Mouse (Mus musculus) hindbrain, embryonic 12.5 days (tissue): ENCODE data around the gene Tril. TPM values are rescaled to one million over a fixed set of nuclear protein-coding genes. Genes with fewer than 3 reads are reported as not detected.

ENCODE experiments used
- ATAC-seq: fragments of 200-750 bp; cut with Nextera tagmentation; 2 replicates; pipeline ENCODE4 v1.8.0; 2017; ENCODE audit warnings: moderate TSS enrichment; ENCODE audit not compliant: low FRiP score
- H3K27ac ChIP-seq: fragments of 300-500 bp; sonication (generic); 2 replicates; pipeline ENCODE4 v1.5.1; 2016; ENCODE audit warnings: mild to moderate bottlenecking
- H3K27me3 ChIP-seq: fragments of 300-500 bp; sonication (generic); 2 replicates; pipeline ENCODE4 v1.6.1; 2016; ENCODE audit warnings: mild to moderate bottlenecking
- H3K36me3 ChIP-seq: fragments of 300-500 bp; sonication (generic); 2 replicates; pipeline ENCODE4 v1.6.1; 2016; ENCODE audit warnings: mild to moderate bottlenecking
- H3K4me1 ChIP-seq: fragments of 300-500 bp; sonication (generic); 2 replicates; pipeline ENCODE4 v1.6.1; 2016
- H3K4me2 ChIP-seq: fragments of 300-500 bp; sonication (generic); replicated peaks from 2 replicates; pipeline ENCODE4 v1.6.1; 2016; ENCODE audit warnings: mild to moderate bottlenecking
- H3K4me3 ChIP-seq: fragments of 300-500 bp; sonication (generic); 2 replicates; pipeline ENCODE4 v1.5.1; 2016; ENCODE audit warnings: mild to moderate bottlenecking
- H3K9ac ChIP-seq: fragments of 300-500 bp; sonication (generic); 2 replicates; pipeline ENCODE4 v1.6.1; 2016; ENCODE audit warnings: mild to moderate bottlenecking, moderate library complexity
- H3K9me3 ChIP-seq: fragments of 300-500 bp; sonication (generic); replicated peaks from 2 replicates; pipeline ENCODE4 v1.6.1; 2016; ENCODE audit warnings: mild to moderate bottlenecking
- WGBS: fragments of 180-500 bp; shearing (Covaris S2); methylation state at CpG from one replicate; pipeline ENCODE4 v1.1.7; 2016; 5-methylcytosine and 5-hydroxymethylcytosine counted together
- polyA plus RNA-seq: library from polyadenylated mRNA; unstranded; fragments of >200 nt; fragmentation: Nextera tagmentation; extraction: Ambion mirVana; gene quantifications from 2 replicates; pipeline ENCODE4 v1.2.1, GENCODE M21; 2016

The Tril gene
- polyA plus RNA-seq, 1 experiment from 2014 or later = 38.8 TPM

- Histone ChIP-seq H3K27me3 (no peaks in the 10 kb centered on the region; the same call in 1 of the 2 replicates), H3K4me2 (no peak overlapping the region), H3K9me3 (no peaks in the 10 kb centered on the region), H3K36me3 (no peaks in the 10 kb centered on the region), H3K9ac (no peak overlapping the region), H3K4me1 (peaks cover 17% of the 10 kb centered on the region), H3K4me3 (no peak overlapping the region), H3K27ac (no peak overlapping the region)
- 98% methylated on average over 4 of the region's 4 CpGs for WGBS
- no peak for ATAC-seq
Measured at GRCm38 (mm10) chr6:53803551-53803950, 17.1 kb downstream of the Tril start.

DNA sequence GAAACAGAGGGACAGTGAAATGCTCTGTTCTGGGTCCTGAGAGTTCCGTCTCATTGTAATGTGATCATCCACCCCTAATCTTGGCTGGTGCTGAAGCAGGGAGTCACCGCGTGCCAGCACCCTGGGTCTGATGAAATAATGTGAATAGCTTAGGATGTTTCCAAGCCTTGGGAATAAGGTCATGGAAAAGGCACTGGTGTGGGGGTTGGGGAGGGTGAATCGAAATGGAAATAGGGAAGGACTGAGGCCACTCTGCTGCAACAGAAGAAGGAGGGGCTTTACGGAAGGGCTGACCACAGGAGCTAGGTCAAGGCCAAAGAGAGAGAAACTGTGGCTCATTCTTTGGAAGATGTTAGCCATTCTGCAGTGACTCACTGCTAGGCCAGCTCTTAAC is 18.7 kb downstream of the Tril start:
- Histone ChIP-seq H3K4me1 (peaks cover 14% of the 10 kb centered on the region), H3K9me3 (no peaks in the 10 kb centered on the region), H3K27me3 (no peaks in the 10 kb centered on the region; the same call in 1 of the 2 replicates), H3K4me2 (no peak overlapping the region), H3K9ac (no peak overlapping the region), H3K4me3 (no peak overlapping the region), H3K27ac (no peak overlapping the region), H3K36me3 (no peaks in the 10 kb centered on the region)
- ATAC-seq = no peak
- 52% methylated on average over 5 of the region's 5 CpGs for WGBS

DNA sequence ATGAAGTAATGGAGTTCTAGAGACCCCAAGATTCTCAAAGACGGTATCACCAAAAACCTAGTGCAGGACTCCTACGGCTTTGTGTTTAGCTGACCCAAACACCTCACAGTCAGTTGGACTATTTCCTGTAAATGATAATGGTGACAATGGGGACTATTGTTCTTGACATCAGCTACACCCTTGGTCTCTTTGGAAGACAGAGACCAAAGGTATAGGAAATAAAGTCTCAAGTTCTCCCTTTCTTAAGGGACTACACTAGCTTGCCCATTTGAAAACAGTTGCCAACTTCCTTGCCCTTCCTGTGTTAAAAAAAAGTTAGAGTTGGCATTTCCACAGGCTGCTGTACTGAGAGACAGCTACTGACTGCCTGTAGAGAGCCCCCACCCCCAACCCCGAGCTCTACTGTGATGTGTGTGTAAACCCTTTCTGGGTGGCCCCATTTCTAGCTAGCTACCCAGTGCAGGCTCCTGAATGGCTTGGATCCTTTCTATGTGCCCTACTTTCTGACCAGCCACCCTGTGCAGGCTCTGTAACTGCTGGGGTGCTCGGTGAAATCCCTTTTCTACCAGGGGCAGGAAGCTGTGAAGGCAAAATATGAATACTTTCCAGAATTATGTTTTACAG is 19.2 kb downstream of the Tril start:
- WGBS = 55% methylated on average over 4 of the region's 4 CpGs
- no peak overlapping the region for H3K27ac ChIP-seq

GRCm38 (mm10) chr6:53798865-53799264 is 21.8 kb downstream of the Tril start:
- no peak for ATAC-seq
- H3K4me1 ChIP-seq = peaks cover 11% of the 10 kb centered on the region
- H3K9ac ChIP-seq = no peak overlapping the region

More for the DNA sequence above, 19.2 kb downstream of the Tril start:
- H3K4me3 ChIP-seq = no peak overlapping the region
- peaks cover 9% of the 10 kb centered on the region for H3K4me1 ChIP-seq
- no peaks in the 10 kb centered on the region for H3K36me3 ChIP-seq
- no peak overlapping the region for H3K4me2 ChIP-seq
- no peak overlapping the region for H3K9ac ChIP-seq
- H3K9me3 ChIP-seq = no peaks in the 10 kb centered on the region
- ATAC-seq = no peak
- H3K27me3 ChIP-seq = no peaks in the 10 kb centered on the region; the same call in 1 of the 2 replicates

GRCm38 (mm10) chr6:53796835-53797234 is 23.8 kb downstream of the Tril start:
- peaks cover 11% of the 10 kb centered on the region for H3K27me3 ChIP-seq
- H3K4me3 ChIP-seq = no peak overlapping the region
- no peak for ATAC-seq
- 69% methylated on average over 3 of the region's 3 CpGs for WGBS
- no peaks in the 10 kb centered on the region for H3K36me3 ChIP-seq
- no peaks in the 10 kb centered on the region for H3K9me3 ChIP-seq
- no peak overlapping the region for H3K4me2 ChIP-seq
- H3K4me1 ChIP-seq = peaks cover 8% of the 10 kb centered on the region
- no peak overlapping the region for H3K9ac ChIP-seq
- no peak overlapping the region for H3K27ac ChIP-seq

More at GRCm38 (mm10) chr6:53798865-53799264, 21.8 kb downstream of the Tril start:
- Histone ChIP-seq H3K27ac (no peak overlapping the region), H3K9me3 (no peaks in the 10 kb centered on the region), H3K4me3 (no peak overlapping the region), H3K36me3 (no peaks in the 10 kb centered on the region), H3K4me2 (no peak overlapping the region), H3K27me3 (peaks cover 5% of the 10 kb centered on the region)
- WGBS = 79% methylated on average over 3 of the region's 3 CpGs

DNA sequence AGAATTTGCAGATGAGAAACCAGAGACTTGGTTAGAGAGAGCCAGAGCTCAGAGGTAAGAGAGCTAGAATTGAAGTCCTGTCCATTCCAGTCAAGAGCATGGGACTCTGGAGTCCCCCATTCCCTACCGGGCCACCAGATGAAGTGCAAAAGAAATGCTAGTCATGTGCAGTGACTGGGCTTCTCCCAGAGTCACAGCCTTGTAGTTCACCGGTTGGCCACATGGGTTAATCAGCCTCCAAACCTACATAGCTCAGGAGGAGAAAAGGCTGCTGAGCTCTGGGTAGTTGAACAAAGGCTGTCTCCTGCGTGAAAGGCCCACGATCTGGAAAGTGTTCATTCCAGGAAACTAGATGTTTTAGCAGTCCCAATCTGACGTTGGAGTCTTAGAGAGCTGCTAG is 24.8 kb downstream of the Tril start:
- Histone ChIP-seq H3K9me3 (no peaks in the 10 kb centered on the region), H3K36me3 (no peaks in the 10 kb centered on the region), H3K4me2 (no peak overlapping the region), H3K9ac (no peak overlapping the region), H3K27ac (no peak overlapping the region), H3K4me3 (no peak overlapping the region), H3K4me1 (0 out of 2 replicates have a peak, but pooled peaks cover 4% of the 10 kb centered on the region), H3K27me3 (peaks cover 11% of the 10 kb centered on the region)
- 15% methylated on average over 5 of the region's 5 CpGs for WGBS
- ATAC-seq = no peak

DNA sequence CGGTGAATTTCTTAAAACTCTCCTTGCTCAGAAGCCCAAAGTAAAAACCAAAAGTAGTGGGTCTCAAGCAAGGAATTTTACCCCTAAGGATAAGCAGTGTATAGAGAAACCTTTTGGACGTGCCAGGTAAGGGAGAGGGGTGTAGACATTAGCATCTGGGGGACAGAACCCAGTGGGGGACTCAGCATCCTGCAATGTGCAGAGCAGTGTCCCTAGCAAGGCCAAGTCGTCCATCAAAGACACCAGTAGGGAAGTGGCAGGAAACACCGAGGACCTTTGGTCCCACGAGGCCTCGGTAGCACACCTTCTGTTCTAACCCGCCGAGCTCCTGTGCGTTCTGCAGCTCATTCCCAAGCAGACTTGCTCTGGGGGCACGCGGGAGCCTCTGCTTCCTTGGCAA is 25.6 kb downstream of the Tril start:
- ATAC-seq = no peak
- Histone ChIP-seq H3K36me3 (no peaks in the 10 kb centered on the region), H3K27ac (no peak overlapping the region), H3K9ac (no peak overlapping the region), H3K4me2 (0 out of 2 replicates have a peak overlapping the region, but pooled peaks have one; percentile 15), H3K27me3 (peaks cover 11% of the 10 kb centered on the region), H3K4me1 (0 out of 2 replicates have a peak, but pooled peaks cover 4% of the 10 kb centered on the region), H3K4me3 (no peak overlapping the region), H3K9me3 (no peaks in the 10 kb centered on the region)
- 41% methylated on average over 11 of the region's 11 CpGs for whole genome bisulfite sequencing

GRCm38 (mm10) chr6:53794323-53794971 is 26.2 kb downstream of the Tril start:
- no peaks in the 10 kb centered on the region for H3K9me3 ChIP-seq
- 0 out of 2 replicates have a peak, but pooled peaks cover 4% of the 10 kb centered on the region for H3K4me1 ChIP-seq
- no peak overlapping the region for H3K4me3 ChIP-seq
- H3K27me3 ChIP-seq = peaks cover 11% of the 10 kb centered on the region
- H3K36me3 ChIP-seq = no peaks in the 10 kb centered on the region
- WGBS = 16% methylated on average over 17 of the region's 17 CpGs
- ATAC-seq = no peak
- no peak overlapping the region for H3K27ac ChIP-seq
- H3K4me2 ChIP-seq = 0 out of 2 replicates have a peak overlapping the region, but pooled peaks have one; percentile 15
- no peak overlapping the region for H3K9ac ChIP-seq

DNA sequence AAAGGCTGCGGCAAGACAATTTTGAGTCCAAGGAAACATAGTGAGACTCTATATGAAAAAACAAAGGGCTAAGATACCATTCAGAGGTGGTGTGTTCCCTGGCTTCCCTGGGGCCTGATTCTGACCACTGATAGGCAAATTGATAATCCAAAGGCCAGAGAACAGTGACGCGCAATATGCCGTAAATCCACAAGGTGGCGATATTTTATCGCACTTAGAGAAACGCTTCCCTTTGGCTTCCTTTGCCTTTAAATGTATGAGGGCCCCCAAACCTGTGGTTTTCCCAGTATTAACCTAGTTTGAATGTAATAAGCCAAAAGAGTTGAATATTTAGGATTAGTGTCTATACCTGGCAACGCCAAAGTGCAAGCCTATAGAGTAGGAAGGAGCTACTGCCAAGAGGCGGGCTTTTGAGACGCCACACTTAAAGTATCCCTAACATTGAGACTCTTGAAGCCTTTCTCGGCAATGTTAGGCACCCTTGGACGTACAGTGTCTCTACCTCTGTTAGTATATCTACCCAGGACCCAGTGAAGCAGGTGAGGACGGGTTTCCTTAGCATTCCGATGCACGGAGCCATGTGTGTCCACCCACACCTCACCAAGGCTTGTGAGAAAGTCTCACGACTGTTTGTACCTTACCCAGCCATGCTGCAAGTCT is 37.6 kb downstream of the Tril start:
- H3K9me3 ChIP-seq = no peaks in the 10 kb centered on the region
- no peaks in the 10 kb centered on the region for H3K27me3 ChIP-seq
- WGBS = 46% methylated on average over 16 of the region's 16 CpGs
- H3K4me2 ChIP-seq = no peak overlapping the region
- no peak overlapping the region for H3K9ac ChIP-seq
- no peak overlapping the region for H3K4me3 ChIP-seq
- H3K36me3 ChIP-seq = no peaks in the 10 kb centered on the region
- H3K4me1 ChIP-seq = no peaks in the 10 kb centered on the region
- no peak overlapping the region for H3K27ac ChIP-seq
- 0 out of 2 replicates have a peak, but pooled peaks have one; percentile 32 for ATAC-seq

GRCm38 (mm10) chr6:53782273-53782672 is 38.4 kb downstream of the Tril start:
- no peaks in the 10 kb centered on the region for H3K36me3 ChIP-seq
- whole genome bisulfite sequencing = 91% methylated on average over 5 of the region's 5 CpGs
- ATAC-seq = no peak

GRCm38 (mm10) chr6:53781171-53781570 is 39.5 kb downstream of the Tril start:
- H3K4me3 ChIP-seq = no peak overlapping the region
- no peak for ATAC-seq
- H3K36me3 ChIP-seq = no peaks in the 10 kb centered on the region
- H3K27ac ChIP-seq = no peak overlapping the region
- no peaks in the 10 kb centered on the region for H3K9me3 ChIP-seq
- WGBS = 14% methylated on average over 4 of the region's 4 CpGs
- no peak overlapping the region for H3K4me2 ChIP-seq
- H3K9ac ChIP-seq = no peak overlapping the region
- H3K27me3 ChIP-seq = no peaks in the 10 kb centered on the region
- H3K4me1 ChIP-seq = no peaks in the 10 kb centered on the region

More at GRCm38 (mm10) chr6:53782273-53782672, 38.4 kb downstream of the Tril start:
- Histone ChIP-seq H3K27ac (no peak overlapping the region), H3K9me3 (no peaks in the 10 kb centered on the region), H3K4me2 (no peak overlapping the region), H3K27me3 (no peaks in the 10 kb centered on the region), H3K9ac (no peak overlapping the region), H3K4me1 (no peaks in the 10 kb centered on the region), H3K4me3 (no peak overlapping the region)

GRCm38 (mm10) chr6:53780008-53780407 is 40.6 kb downstream of the Tril start:
- no peak for ATAC-seq
- H3K9me3 ChIP-seq = no peaks in the 10 kb centered on the region
- no peak overlapping the region for H3K9ac ChIP-seq
- 91% methylated on average over 5 of the region's 5 CpGs for WGBS
- no peaks in the 10 kb centered on the region for H3K36me3 ChIP-seq
- H3K27me3 ChIP-seq = no peaks in the 10 kb centered on the region
- no peak overlapping the region for H3K27ac ChIP-seq
- no peak overlapping the region for H3K4me3 ChIP-seq
- H3K4me1 ChIP-seq = no peaks in the 10 kb centered on the region
- H3K4me2 ChIP-seq = no peak overlapping the region
